Mouse (Mus musculus): ENCODE data around the gene Slc9a9.

GRCm38 (mm10) chr9:95073691-95074090, 404.0 kb downstream of the Slc9a9 start:
- TF ChIP-seq CTCF (IDR thresholded peaks at IDR 0.05; ENCODE audit: insufficient read depth, low read length) (no peak), POLR2A (IDR thresholded peaks at IDR 0.05; ENCODE audit: borderline replicate concordance, extremely low read depth, low read depth, low read length) (no peak)
